Mouse (Mus musculus): ENCODE measurements at regions not wholly inside any gene's neighbourhood (a gene's known extent, or its start where the extent isn't known, plus 50 kb on each side); places are given as distances from the start of the nearest gene placed in this dataset.

DNA sequence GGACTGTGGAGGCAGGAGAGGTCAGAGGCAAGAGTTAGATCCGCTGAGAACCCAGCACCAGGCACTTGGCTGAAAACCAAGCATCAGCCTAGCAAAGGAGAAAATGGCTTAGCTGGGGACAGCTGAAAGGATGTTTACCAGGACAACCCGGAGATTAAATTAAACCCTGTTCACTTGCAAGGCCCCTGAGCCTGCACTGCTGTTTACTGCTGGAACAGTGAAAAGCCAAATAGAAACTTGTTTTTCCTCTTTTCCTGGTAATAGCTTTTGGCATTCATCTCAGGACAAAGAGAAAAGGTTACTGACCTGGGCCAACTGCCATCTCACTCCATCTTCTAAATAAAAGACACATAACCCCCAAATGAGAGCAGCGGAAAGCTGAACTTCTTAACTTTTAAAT lies 531.3 kb downstream of the Insc start:
- no peak for TF ChIP-seq CTCF (IDR thresholded peaks at IDR 0.05)
- no peak for TF ChIP-seq POLR2A (IDR thresholded peaks at IDR 0.05; ENCODE audit: insufficient read depth, low read depth, low read length)
- TF ChIP-seq EP300 (IDR thresholded peaks at IDR 0.05; ENCODE audit: insufficient read depth, low read depth, low read length), result no peak
